Mouse (Mus musculus) myocyte (in vitro differentiated cells): ENCODE results near the gene Hoxc9. TPM values are rescaled to one million over a fixed set of nuclear protein-coding genes. Genes with fewer than 3 reads are reported as not detected.
A peak's percentile ranks its signal among the peaks of the same experiment; 100 is the strongest.

Experiments used
- H3K27me3 ChIP-seq: one replicate; pipeline ENCODE4 v1.6.1; 2011; ENCODE audit not compliant: control insufficient read depth, insufficient read depth, insufficient read length
- H3K36me3 ChIP-seq: one replicate; pipeline ENCODE4 v1.6.1; 2011; ENCODE audit not compliant: control insufficient read depth, insufficient read depth
- H3K4me2 ChIP-seq: one replicate; pipeline ENCODE4 v1.6.1; 2011; ENCODE audit warnings: low read depth, control low read depth
- H3K4me3 ChIP-seq: one replicate; pipeline ENCODE4 v1.5.1; 2011; ENCODE audit warnings: mild to moderate bottlenecking, control low read depth, moderate library complexity
- H3K79me2 ChIP-seq: one replicate; pipeline ENCODE4 v1.6.1; 2011; ENCODE audit not compliant: control insufficient read depth, insufficient read depth
- H3ac ChIP-seq: one replicate; pipeline ENCODE4 v1.6.1; 2011; ENCODE audit not compliant: control insufficient read depth, insufficient read length
- CEBPB ChIP-seq: IDR thresholded peaks from 2 replicates; pipeline ENCODE4 v1.6.1; 2011; ENCODE audit warnings: mild to moderate bottlenecking, moderate library complexity; ENCODE audit not compliant: poor library complexity, insufficient read depth, severe bottlenecking
- E2F4 ChIP-seq: IDR thresholded peaks from one replicate; pipeline ENCODE4 v1.6.1; 2011; ENCODE audit warnings: mild to moderate bottlenecking, control low read depth, moderate library complexity; ENCODE audit not compliant: insufficient read depth
- MAX ChIP-seq: IDR thresholded peaks from one replicate; pipeline ENCODE4 v1.6.1; 2011; ENCODE audit warnings: low read depth, mild to moderate bottlenecking, control low read depth
- MYOG ChIP-seq, 3 experiments: IDR thresholded peaks; one replicate each; pipeline ENCODE4 v1.6.1; 2011; ENCODE audit warnings: control low read depth in 2 of 3, low read depth in 2 of 3, mild to moderate bottlenecking in 2 of 3; ENCODE audit not compliant: insufficient read length in 2 of 3, control insufficient read depth in 1 of 3, insufficient read depth in 1 of 3
- POLR2A ChIP-seq: IDR thresholded peaks from one replicate; pipeline ENCODE4 v1.6.1; 2011; ENCODE audit warnings: low read depth, mild to moderate bottlenecking, control low read depth, moderate library complexity; ENCODE audit not compliant: insufficient read length
- POLR2AphosphoS2 ChIP-seq: IDR thresholded peaks from one replicate; pipeline ENCODE4 v1.6.1; 2011; ENCODE audit warnings: low read depth, control low read depth; ENCODE audit not compliant: insufficient read length
- REST ChIP-seq: IDR thresholded peaks from one replicate; pipeline ENCODE4 v1.6.1; 2011; ENCODE audit warnings: mild to moderate bottlenecking, control low read depth, moderate library complexity; ENCODE audit not compliant: insufficient read depth, insufficient read length
- SRF ChIP-seq: IDR thresholded peaks from one replicate; pipeline ENCODE4 v1.6.1; 2011; ENCODE audit warnings: low read depth; ENCODE audit not compliant: control insufficient read depth, insufficient read length
- TCF12 ChIP-seq: IDR thresholded peaks from one replicate; pipeline ENCODE4 v1.6.1; 2011; ENCODE audit warnings: mild to moderate bottlenecking, control low read depth; ENCODE audit not compliant: poor library complexity, insufficient read depth, severe bottlenecking
- USF1 ChIP-seq: IDR thresholded peaks from one replicate; pipeline ENCODE4 v1.6.1; 2011; ENCODE audit warnings: low read depth, mild to moderate bottlenecking, control low read depth, moderate library complexity
- polyA plus RNA-seq: library from polyadenylated mRNA; unstranded; fragments of >200 nt; fragmentation: generic; extraction: Trizol; gene quantifications from one replicate; pipeline ENCODE4 v1.2.1, GENCODE M21; 2012; ENCODE audit warnings: missing spikeins

Gene Hoxc9
- polyA plus RNA-seq, 1 experiment: 10.5 TPM

DNA sequence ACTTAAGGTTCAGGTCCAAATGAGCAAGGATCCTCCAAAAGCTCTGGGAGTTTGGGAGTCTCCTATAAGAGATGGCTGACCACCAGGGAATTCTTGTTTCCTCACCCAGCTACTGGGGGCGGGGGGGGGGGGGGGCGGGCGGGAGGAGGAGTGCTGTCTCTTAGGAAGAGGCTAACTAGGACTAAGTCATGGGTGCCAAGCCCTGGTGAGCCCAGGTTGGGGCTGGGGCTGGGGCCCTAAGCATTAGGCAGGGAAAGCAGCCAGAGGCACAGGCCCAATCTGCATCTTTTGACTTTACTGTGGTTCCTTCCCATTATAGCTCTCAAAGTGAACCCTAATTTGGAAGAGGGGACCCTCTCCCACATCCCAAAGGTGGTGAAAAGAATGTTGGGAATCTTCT, 55.9 kb downstream of the Hoxc9 start:
- Histone ChIP-seq H3K4me2 (no peak overlapping the region), H3K36me3 (no peaks in the 10 kb centered on the region), H3ac (no peak overlapping the region), H3K27me3 (no peaks in the 10 kb centered on the region), H3K4me3 (no peak overlapping the region), H3K79me2 (no peaks in the 10 kb centered on the region)
- TF ChIP-seq E2F4 (no peak), POLR2AphosphoS2 (no peak), USF1 (no peak), POLR2A (no peak), REST (no peak), MAX (no peak), CEBPB (no peak), SRF (no peak), MYOG (IDR thresholded peaks at IDR 0.05; ENCODE audit: control insufficient read depth in 1 of 3, insufficient read depth in 1 of 3, insufficient read length in 2 of 3, low read depth in 2 of 3) (no peak), TCF12 (no peak)

DNA sequence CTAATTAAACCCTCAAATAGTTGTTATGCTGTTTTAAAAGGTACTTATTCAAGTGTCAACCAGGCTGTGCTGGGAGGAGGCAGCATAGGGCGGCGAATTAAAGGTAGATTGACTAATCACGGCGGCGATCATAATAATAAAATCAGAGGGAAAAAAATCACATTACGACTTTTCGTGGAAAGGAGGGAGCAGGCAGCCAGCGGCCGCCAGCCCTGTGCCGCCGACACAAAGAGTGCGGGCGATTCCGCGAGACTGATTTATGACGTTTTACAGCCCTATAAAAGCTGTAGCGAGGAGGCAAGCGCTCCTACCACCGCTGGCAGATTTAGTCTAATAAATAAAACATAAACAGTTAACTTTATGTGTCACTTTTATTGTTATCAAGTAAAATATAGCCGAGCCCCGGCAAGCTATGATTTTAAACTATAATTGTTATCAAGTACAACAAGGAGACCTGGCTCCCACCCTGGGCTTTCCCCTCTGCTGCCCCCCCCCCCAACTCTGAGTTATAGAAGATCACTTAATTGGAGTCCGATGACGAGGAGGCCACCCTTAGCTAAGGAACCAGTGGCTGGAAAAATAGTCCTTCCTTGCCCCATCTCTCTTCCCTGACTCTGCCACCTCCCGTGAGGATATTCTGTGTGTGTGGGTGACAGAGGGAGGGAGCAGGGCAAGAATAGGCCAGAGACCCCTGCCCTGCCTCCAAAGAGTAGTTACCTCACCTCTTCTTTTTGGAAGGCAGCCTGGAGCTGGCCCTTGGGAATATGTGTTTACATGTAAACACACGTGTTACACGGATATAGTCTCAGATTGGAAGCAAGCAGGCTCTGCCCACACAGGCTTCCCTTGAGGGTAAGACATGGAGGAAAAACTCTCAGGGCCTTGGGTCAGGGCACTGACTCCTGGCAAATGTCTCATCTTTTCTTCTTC, 56.7 kb downstream of the Hoxc9 start:
- Histone ChIP-seq H3K4me2 (no peak overlapping the region), H3K4me3 (no peak overlapping the region), H3K36me3 (no peaks in the 10 kb centered on the region), H3K79me2 (no peaks in the 10 kb centered on the region), H3ac (no peak overlapping the region), H3K27me3 (no peaks in the 10 kb centered on the region)
- no peak for TF ChIP-seq CEBPB

GRCm38 (mm10) chr15:103034043-103034806, 58.0 kb downstream of the Hoxc9 start:
- Histone ChIP-seq H3K36me3 (no peaks in the 10 kb centered on the region), H3K79me2 (no peaks in the 10 kb centered on the region), H3K4me3 (peak overlapping the region; percentile 17), H3ac (no peak overlapping the region), H3K4me2 (peak overlapping the region; percentile 52), H3K27me3 (no peaks in the 10 kb centered on the region)
- TF ChIP-seq CEBPB (no peak), USF1 (peak; percentile 70)

Other genes with a start within 250 kb of the Hoxc9 start
- gene Hoxc13, start 55.3 kb upstream of the Hoxc9 start, polyA plus RNA-seq: 5.8 TPM
- 5.6 TPM for gene Hoxc12, start 39.7 kb upstream of the Hoxc9 start, polyA plus RNA-seq
- gene Hoxc11, start 22.0 kb upstream of the Hoxc9 start, polyA plus RNA-seq: 20.5 TPM
- gene Hoxc10, start 9.6 kb upstream of the Hoxc9 start, polyA plus RNA-seq: 43.5 TPM
- 1.2 TPM for gene Hoxc5, start 9.0 kb upstream of the Hoxc9 start, polyA plus RNA-seq
- gene Hoxc8, start 14.2 kb downstream of the Hoxc9 start, polyA plus RNA-seq: 0.71 TPM
- 14.0 TPM for gene Hoxc6, start 21.8 kb downstream of the Hoxc9 start, polyA plus RNA-seq
- gene Hoxc4, start 42.5 kb downstream of the Hoxc9 start, polyA plus RNA-seq: 3.6 TPM
- gene Smug1, start 190.7 kb downstream of the Hoxc9 start, polyA plus RNA-seq: 18.6 TPM